Mouse (Mus musculus): ENCODE measurements around the gene Las1l. TPM values are rescaled to one million over a fixed set of nuclear protein-coding genes. Genes with fewer than 3 reads are reported as not detected.
"Not testable (repeated sequence)": the region's sequence is repeated elsewhere in the genome, so short reads cannot be mapped to it uniquely, and the experiment has no call there.

Gene Las1l
- 10 to 100 TPM; 42.3 to 45.0 TPM for total RNA-seq (2021)
- polyA plus RNA-seq (2012; rRNA removed), result 6.7 and 10.2 TPM in 2 replicates
- long read RNA-seq, transcript Las1l-201 (13 exons, 2,530 nt), result major isoform, 28 of 42 reads
- long read RNA-seq, partial matches to known transcripts, result 6 of 42 reads
- long read RNA-seq, other reads (novel, unspliced or antisense), result 8 of 42 reads

GRCm38 (mm10) chrX:95956497-95957293 is at the start of gene Las1l:
Gene Las1l, minus strand, starts transcription at chrX:95956962.
- DNase-seq, result peak; percentile 92

DNA sequence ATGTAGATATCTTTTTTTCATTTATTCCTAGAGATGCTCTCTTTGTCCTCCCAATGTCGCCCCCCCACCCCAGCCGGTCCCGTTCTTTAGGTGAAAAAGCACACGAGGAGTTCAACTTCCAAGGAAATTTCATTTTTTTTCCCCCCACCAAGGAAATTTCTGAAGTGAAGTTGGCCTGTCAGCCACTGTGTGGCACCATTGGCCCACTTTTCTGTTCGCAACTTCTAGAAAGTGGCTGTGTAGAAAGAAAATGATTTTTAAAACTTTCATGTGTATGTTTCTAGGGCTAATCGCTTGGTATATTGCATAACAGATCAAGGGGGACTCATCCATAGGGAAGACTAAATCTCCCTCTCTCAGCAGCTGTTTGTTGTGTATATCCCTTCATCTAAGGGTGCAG is 49.6 kb upstream of the Las1l start:
- DNase-seq, result no peak

- no peak for DNase-seq
These were observed 42.8 kb upstream of the Las1l start for GRCm38 (mm10) chrX:95999601-96000000.

DNA sequence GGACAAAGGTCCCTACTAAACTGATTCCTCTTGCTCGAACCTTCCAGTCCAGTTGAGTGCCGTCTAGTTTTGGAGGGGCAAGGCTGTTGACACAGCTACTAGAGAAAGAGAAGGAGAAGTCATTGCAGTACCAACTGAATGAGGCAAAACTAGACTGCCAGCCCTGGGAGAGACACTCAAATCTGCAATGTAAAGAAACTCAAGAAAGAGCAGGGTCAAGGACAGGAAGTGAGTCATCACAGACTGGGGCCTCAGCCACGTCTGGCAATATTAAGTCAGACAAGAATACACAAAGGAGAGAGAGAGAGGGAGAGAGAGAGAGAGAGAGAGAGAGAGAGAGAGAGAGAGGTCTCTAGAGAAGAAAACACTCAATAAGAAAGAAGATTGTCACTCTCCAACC is 36.4 kb upstream of the Las1l start:
- no peak for DNase-seq

- no peak for DNase-seq
These were observed 13.2 kb upstream of the Las1l start for GRCm38 (mm10) chrX:95969936-95970335.

DNA sequence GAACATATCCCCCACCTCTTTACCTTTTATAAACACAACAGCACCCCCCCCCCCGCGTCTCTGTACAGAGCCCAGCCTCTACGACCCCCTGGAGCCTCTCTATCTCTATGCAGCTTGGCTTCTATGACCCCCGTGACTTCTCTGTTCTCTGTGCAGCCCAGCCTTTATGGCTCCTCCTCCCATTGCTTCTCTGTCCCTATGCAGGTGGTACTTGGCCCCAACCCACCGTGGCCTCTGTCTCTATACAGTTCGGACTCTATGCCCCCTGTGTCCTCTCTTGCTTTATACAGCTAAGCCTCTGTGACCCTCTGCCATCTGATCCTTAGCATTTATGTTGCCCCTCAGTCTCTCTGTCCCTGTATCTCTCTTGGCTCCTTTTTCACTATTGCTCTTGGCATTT is 12.4 kb upstream of the Las1l start:
- DNase-seq, result no peak

GRCm38 (mm10) chrX:95968594-95968965 is 11.8 kb upstream of the Las1l start:
- peak; percentile 91 for DNase-seq

DNA sequence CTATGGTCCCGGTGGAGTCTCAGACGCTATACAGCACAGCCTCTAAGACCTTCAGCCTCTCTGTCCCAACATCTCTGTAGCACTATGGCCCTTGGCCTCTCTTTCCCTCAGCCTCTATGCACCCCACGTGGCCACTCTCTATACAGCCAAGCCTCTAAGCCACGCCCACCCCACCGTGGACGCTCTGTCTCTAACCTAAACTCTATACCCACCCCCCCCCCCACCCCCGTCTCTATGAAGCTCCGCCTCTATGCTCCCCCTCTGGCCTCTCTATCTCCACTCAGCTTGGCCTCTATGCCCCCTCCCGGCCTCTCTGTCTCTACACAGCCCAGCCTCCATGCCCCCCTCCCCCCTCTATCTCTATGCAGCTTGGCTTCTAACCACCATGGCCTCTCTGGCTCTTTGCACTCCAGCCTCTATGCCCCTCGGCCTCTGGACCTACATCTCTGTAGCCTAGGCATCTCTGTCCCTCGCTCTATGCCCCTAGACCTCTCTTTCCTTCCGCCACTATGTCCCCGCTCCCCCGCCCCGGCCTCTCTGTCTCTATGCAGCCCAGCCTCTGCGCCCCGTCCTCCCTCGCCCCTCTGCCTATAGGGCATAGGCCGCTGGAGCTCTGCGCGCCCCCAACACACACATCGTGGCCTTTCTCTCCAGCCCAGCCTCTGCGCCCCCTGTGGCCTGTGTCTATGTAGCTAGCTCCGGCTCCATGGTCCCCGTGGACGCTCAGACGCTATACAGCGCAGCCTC is 11.3 kb upstream of the Las1l start:
- DNase-seq, result peak; percentile 41

- no peak for DNase-seq
These were observed 8.3 kb upstream of the Las1l start for GRCm38 (mm10) chrX:95965036-95965435.

DNA sequence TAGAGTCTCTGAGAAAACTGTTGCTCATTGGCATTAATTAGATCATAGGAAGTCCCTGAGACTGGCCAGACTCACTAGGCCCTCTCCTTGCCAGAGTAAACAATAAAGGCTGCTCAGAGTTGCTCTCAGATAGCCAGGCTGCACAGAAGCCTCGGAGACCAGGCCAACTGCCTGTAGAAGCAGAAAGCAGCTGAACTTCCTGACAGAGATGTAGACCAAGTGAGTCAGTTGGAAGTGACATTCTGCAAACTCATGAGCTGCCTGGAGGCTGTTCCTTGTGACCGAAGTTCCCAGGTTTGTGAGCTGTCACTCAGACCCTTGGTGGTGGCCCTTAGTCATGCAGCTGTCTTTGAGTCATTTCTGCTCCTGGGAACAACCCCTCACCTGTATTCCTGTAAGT is 6.6 kb upstream of the Las1l start:
- DNase-seq, result peak; percentile 37

GRCm38 (mm10) chrX:95957461-95957860 is 699 bp upstream of the Las1l start:
- not testable (repeated sequence) for DNase-seq

DNA sequence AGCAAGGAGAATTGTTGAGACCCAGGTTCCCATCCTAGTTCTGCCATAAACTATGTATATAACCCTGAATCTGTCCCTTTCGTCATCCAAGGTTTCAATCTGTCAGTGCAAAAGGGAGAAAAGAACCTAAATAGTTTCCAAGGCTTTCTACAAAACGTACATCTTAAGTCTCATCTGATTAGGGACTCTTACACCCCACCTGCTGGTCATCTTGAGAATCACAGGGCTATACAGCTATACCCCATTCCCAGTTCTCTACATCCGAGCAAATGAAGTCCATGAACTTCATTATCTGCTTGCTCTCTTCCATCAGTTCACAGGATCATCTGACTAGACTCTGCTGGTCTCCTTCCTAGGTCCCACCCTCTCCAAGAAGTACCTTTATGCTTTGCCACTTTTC is 6.0 kb downstream of the Las1l start:
- DNase-seq, result no peak

GRCm38 (mm10) chrX:95948135-95948534 is 8.6 kb downstream of the Las1l start:
- DNase-seq, result no peak

DNA sequence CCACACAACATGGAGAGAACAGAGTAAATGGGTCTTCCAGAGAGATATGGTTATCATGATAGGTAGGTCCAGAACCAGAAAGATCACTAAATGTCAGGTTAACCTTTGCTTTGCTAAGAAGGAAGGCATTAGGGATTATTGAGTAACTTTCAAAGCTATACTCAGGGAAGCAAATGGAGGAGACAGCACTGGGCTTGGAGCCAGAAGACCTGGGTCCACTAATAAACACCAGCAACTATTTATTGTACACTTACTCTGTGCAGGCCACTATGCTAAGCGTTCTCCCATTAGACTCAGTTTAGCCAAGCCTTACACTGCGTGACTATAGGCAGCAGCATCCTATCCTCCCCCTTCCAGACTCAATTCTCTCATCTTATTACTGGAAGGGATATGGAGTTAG is 11.3 kb downstream of the Las1l start:
- DNase-seq, result no peak

GRCm38 (mm10) chrX:95935481-95935880 is 21.3 kb downstream of the Las1l start:
- DNase-seq, result no peak

- no peak for DNase-seq
These were observed 54.0 kb downstream of the Las1l start for GRCm38 (mm10) chrX:95902716-95903115.

Other genes with a start within 250 kb of the Las1l start
- 1 to 10 TPM; 3.1 to 4.5 TPM for gene Zc3h12b, start 245.3 kb downstream of the Las1l start, total RNA-seq (2021)
- gene Zc3h12b, start 245.3 kb downstream of the Las1l start, polyA plus RNA-seq (2012; rRNA removed), result 0.75 and 1.3 TPM in 2 replicates
- gene Msn, start 139.1 kb upstream of the Las1l start, total RNA-seq (2021), result 100 to 1,000 TPM; 137 to 173 TPM
- gene Msn, start 139.1 kb upstream of the Las1l start, polyA plus RNA-seq (2012; rRNA removed), result 66.0 and 73.9 TPM in 2 replicates